Mouse (Mus musculus) embryonic facial prominence, embryonic 15.5 days (tissue): Measurements from ENCODE around the gene Cbx6. TPM values are rescaled to one million over a fixed set of nuclear protein-coding genes. Genes with fewer than 3 reads are reported as not detected.

Source experiments
- ATAC-seq: fragments of 200-750 bp; cut with Nextera tagmentation; 2 replicates; pipeline ENCODE4 v1.8.0; 2017; ENCODE audit warnings: low read depth, moderate TSS enrichment; ENCODE audit not compliant: insufficient number of reproducible peaks, low FRiP score, low TSS enrichment
- H3K27ac ChIP-seq: fragments of 300-500 bp; sonication (generic); replicated peaks from 2 replicates; pipeline ENCODE4 v1.5.1; 2015; ENCODE audit warnings: mild to moderate bottlenecking, inconsistent platforms
- H3K27me3 ChIP-seq: fragments of 300-500 bp; sonication (generic); 2 replicates; pipeline ENCODE4 v1.6.1; 2015; ENCODE audit warnings: inconsistent platforms
- H3K36me3 ChIP-seq: fragments of 300-500 bp; sonication (generic); 2 replicates; pipeline ENCODE4 v1.6.1; 2015; ENCODE audit warnings: mild to moderate bottlenecking, inconsistent platforms
- H3K4me1 ChIP-seq: fragments of 300-500 bp; sonication (generic); 2 replicates; pipeline ENCODE4 v1.6.1; 2015; ENCODE audit warnings: inconsistent platforms
- H3K4me2 ChIP-seq: fragments of 300-500 bp; sonication (generic); replicated peaks from 2 replicates; pipeline ENCODE4 v1.6.1; 2015; ENCODE audit warnings: mild to moderate bottlenecking, inconsistent platforms
- H3K4me3 ChIP-seq: fragments of 300-500 bp; sonication (generic); replicated peaks from 2 replicates; pipeline ENCODE4 v1.5.1; 2015; ENCODE audit warnings: mild to moderate bottlenecking, inconsistent platforms
- H3K9ac ChIP-seq: fragments of 300-500 bp; sonication (generic); 2 replicates; pipeline ENCODE4 v1.6.1; 2015; ENCODE audit warnings: inconsistent platforms
- H3K9me3 ChIP-seq: fragments of 300-500 bp; sonication (generic); replicated peaks from 2 replicates; pipeline ENCODE4 v1.6.1; 2016; ENCODE audit warnings: inconsistent platforms
- WGBS: fragments of 180-500 bp; shearing (Covaris S2); methylation state at CpG from one replicate; pipeline ENCODE4 v1.1.7; 2015; 5-methylcytosine and 5-hydroxymethylcytosine counted together
- polyA plus RNA-seq: library from polyadenylated mRNA; unstranded; fragments of >200 nt; fragmentation: Nextera tagmentation; extraction: Ambion mirVana; gene quantifications from 2 replicates; pipeline ENCODE4 v1.2.1, GENCODE M21; 2015

Gene Cbx6
- polyA plus RNA-seq, 1 experiment from 2014 or later, result 90.7 TPM

GRCm38 (mm10) chr15:79800701-79801100 lies 33.8 kb downstream of the Cbx6 start:
- Histone ChIP-seq H3K27me3 (peaks cover 48% of the 10 kb centered on the region), H3K36me3 (no peaks in the 10 kb centered on the region), H3K4me2 (no peak overlapping the region), H3K9ac (no peak overlapping the region), H3K9me3 (no peaks in the 10 kb centered on the region), H3K27ac (no peak overlapping the region), H3K4me3 (no peak overlapping the region), H3K4me1 (peaks cover 18% of the 10 kb centered on the region)
- ATAC-seq, result no peak
- 58% methylated on average over 11 of the region's 11 CpGs for WGBS

- WGBS, result 84% methylated on average over 10 of the region's 10 CpGs
- Histone ChIP-seq H3K4me1 (peaks cover 4% of the 10 kb centered on the region), H3K9me3 (no peaks in the 10 kb centered on the region), H3K36me3 (no peaks in the 10 kb centered on the region), H3K27ac (no peak overlapping the region), H3K4me2 (no peak overlapping the region), H3K27me3 (peaks cover 27% of the 10 kb centered on the region), H3K4me3 (no peak overlapping the region), H3K9ac (no peak overlapping the region)
- ATAC-seq, result no peak
Observed at GRCm38 (mm10) chr15:79798591-79798990, 35.9 kb downstream of the Cbx6 start.

- no peaks in the 10 kb centered on the region for H3K9me3 ChIP-seq
- H3K9ac ChIP-seq, result no peak overlapping the region
- peaks cover 18% of the 10 kb centered on the region for H3K27me3 ChIP-seq
- H3K27ac ChIP-seq, result no peak overlapping the region
- H3K4me3 ChIP-seq, result no peak overlapping the region
- 73% methylated on average over 8 of the region's 8 CpGs for WGBS
- no peaks in the 10 kb centered on the region for H3K36me3 ChIP-seq
- H3K4me2 ChIP-seq, result no peak overlapping the region
- H3K4me1 ChIP-seq, result no peaks in the 10 kb centered on the region
- ATAC-seq, result no peak
Observed at GRCm38 (mm10) chr15:79797680-79798079, 36.8 kb downstream of the Cbx6 start.

GRCm38 (mm10) chr15:79797096-79797495 lies 37.4 kb downstream of the Cbx6 start:
- Histone ChIP-seq H3K4me3 (no peak overlapping the region), H3K9ac (no peak overlapping the region), H3K9me3 (no peaks in the 10 kb centered on the region), H3K4me1 (no peaks in the 10 kb centered on the region), H3K27me3 (peaks cover 13% of the 10 kb centered on the region), H3K27ac (no peak overlapping the region), H3K36me3 (no peaks in the 10 kb centered on the region), H3K4me2 (no peak overlapping the region)
- WGBS, result 87% methylated on average over 7 of the region's 7 CpGs
- no peak for ATAC-seq

GRCm38 (mm10) chr15:79796256-79796655 lies 38.2 kb downstream of the Cbx6 start:
- H3K27me3 ChIP-seq, result peaks cover 5% of the 10 kb centered on the region; the same call in 1 of the 2 replicates

GRCm38 (mm10) chr15:79794173-79794572 lies 40.3 kb downstream of the Cbx6 start:
- H3K9ac ChIP-seq, result no peak overlapping the region
- no peak overlapping the region for H3K4me2 ChIP-seq
- no peak overlapping the region for H3K4me3 ChIP-seq
- no peaks in the 10 kb centered on the region for H3K9me3 ChIP-seq
- 18% methylated on average over 20 of the region's 20 CpGs for WGBS
- no peaks in the 10 kb centered on the region for H3K4me1 ChIP-seq
- H3K27ac ChIP-seq, result no peak overlapping the region
- no peaks in the 10 kb centered on the region for H3K36me3 ChIP-seq
- ATAC-seq, result no peak
- H3K27me3 ChIP-seq, result no peaks in the 10 kb centered on the region

More at GRCm38 (mm10) chr15:79796256-79796655, 38.2 kb downstream of the Cbx6 start:
- Histone ChIP-seq H3K4me3 (no peak overlapping the region), H3K4me1 (no peaks in the 10 kb centered on the region), H3K9me3 (no peaks in the 10 kb centered on the region), H3K9ac (no peak overlapping the region), H3K27ac (no peak overlapping the region), H3K36me3 (no peaks in the 10 kb centered on the region), H3K4me2 (no peak overlapping the region)
- no peak for ATAC-seq
- WGBS, result 84% methylated on average over 12 of the region's 12 CpGs

- no peak overlapping the region for H3K4me2 ChIP-seq
- H3K9ac ChIP-seq, result no peak overlapping the region
- no peaks in the 10 kb centered on the region for H3K9me3 ChIP-seq
- H3K4me3 ChIP-seq, result no peak overlapping the region
- 93% methylated on average over 9 of the region's 9 CpGs for WGBS
- H3K4me1 ChIP-seq, result no peaks in the 10 kb centered on the region
- no peaks in the 10 kb centered on the region for H3K27me3 ChIP-seq
- no peaks in the 10 kb centered on the region for H3K36me3 ChIP-seq
- no peak overlapping the region for H3K27ac ChIP-seq
- ATAC-seq, result no peak
Observed at GRCm38 (mm10) chr15:79793076-79793475, 41.4 kb downstream of the Cbx6 start.

- Histone ChIP-seq H3K9ac (no peak overlapping the region), H3K36me3 (no peaks in the 10 kb centered on the region), H3K27ac (no peak overlapping the region), H3K27me3 (no peaks in the 10 kb centered on the region), H3K4me2 (no peak overlapping the region), H3K4me3 (no peak overlapping the region), H3K9me3 (no peaks in the 10 kb centered on the region), H3K4me1 (no peaks in the 10 kb centered on the region)
- 25% methylated on average over 19 of the region's 19 CpGs for WGBS
- no peak for ATAC-seq
Observed at GRCm38 (mm10) chr15:79792455-79792854, 42.0 kb downstream of the Cbx6 start.

GRCm38 (mm10) chr15:79791502-79791901 lies 43.0 kb downstream of the Cbx6 start:
- H3K4me3 ChIP-seq, result no peak overlapping the region
- H3K36me3 ChIP-seq, result no peaks in the 10 kb centered on the region
- no peak overlapping the region for H3K9ac ChIP-seq
- no peak overlapping the region for H3K4me2 ChIP-seq
- ATAC-seq, result no peak
- no peaks in the 10 kb centered on the region for H3K27me3 ChIP-seq
- WGBS, result 2% methylated on average over 12 of the region's 12 CpGs
- H3K9me3 ChIP-seq, result no peaks in the 10 kb centered on the region
- no peaks in the 10 kb centered on the region for H3K4me1 ChIP-seq
- H3K27ac ChIP-seq, result no peak overlapping the region

GRCm38 (mm10) chr15:79790905-79791304 lies 43.6 kb downstream of the Cbx6 start:
- H3K4me3 ChIP-seq, result no peak overlapping the region
- H3K36me3 ChIP-seq, result no peaks in the 10 kb centered on the region
- H3K27me3 ChIP-seq, result no peaks in the 10 kb centered on the region
- H3K9ac ChIP-seq, result no peak overlapping the region
- H3K27ac ChIP-seq, result no peak overlapping the region
- ATAC-seq, result no peak
- no peaks in the 10 kb centered on the region for H3K4me1 ChIP-seq
- 79% methylated on average over 6 of the region's 6 CpGs for WGBS
- no peak overlapping the region for H3K4me2 ChIP-seq
- no peaks in the 10 kb centered on the region for H3K9me3 ChIP-seq

GRCm38 (mm10) chr15:79790111-79790510 lies 44.4 kb downstream of the Cbx6 start:
- ATAC-seq, result no peak
- no peak overlapping the region for H3K27ac ChIP-seq
- no peak overlapping the region for H3K9ac ChIP-seq
- H3K4me2 ChIP-seq, result no peak overlapping the region
- H3K36me3 ChIP-seq, result no peaks in the 10 kb centered on the region
- H3K9me3 ChIP-seq, result no peaks in the 10 kb centered on the region
- H3K4me3 ChIP-seq, result no peak overlapping the region
- 55% methylated on average over 8 of the region's 8 CpGs for WGBS
- no peaks in the 10 kb centered on the region for H3K4me1 ChIP-seq
- no peaks in the 10 kb centered on the region for H3K27me3 ChIP-seq

GRCm38 (mm10) chr15:79787815-79788214 lies 46.7 kb downstream of the Cbx6 start:
- no peak for ATAC-seq
- Histone ChIP-seq H3K4me1 (no peaks in the 10 kb centered on the region), H3K27me3 (no peaks in the 10 kb centered on the region), H3K9ac (no peak overlapping the region), H3K9me3 (no peaks in the 10 kb centered on the region), H3K4me3 (no peak overlapping the region), H3K36me3 (no peaks in the 10 kb centered on the region), H3K4me2 (no peak overlapping the region), H3K27ac (no peak overlapping the region)
- WGBS, result 54% methylated on average over 8 of the region's 8 CpGs
